Mouse (Mus musculus): ENCODE measurements around the gene Pyroxd1.

DNA sequence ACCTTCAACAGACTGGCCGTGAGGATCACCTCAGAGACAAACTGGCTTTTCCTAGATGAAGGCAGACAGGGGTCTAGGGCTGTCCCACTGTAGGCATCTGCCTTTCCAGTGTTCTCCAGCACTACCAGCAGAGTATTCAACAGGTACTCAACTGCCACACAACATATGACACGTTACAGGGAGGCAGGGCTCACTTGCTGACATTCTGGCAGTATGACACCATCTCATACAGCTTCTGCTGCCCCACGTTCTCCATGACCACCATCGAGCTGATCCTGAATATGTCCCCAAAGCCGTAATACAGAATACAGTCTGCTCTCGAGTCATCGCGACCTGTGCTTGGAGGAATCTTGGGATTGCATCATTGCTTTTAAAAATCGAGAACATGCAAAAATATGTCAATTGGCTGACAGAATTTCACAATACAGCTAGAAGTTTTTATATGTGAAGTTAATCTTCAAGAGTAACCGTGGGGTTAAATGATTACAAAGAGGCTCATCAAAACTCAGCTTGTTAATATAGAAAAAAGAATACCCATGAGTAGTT, 21.1 kb downstream of the Pyroxd1 start:
- TF ChIP-seq CTCF (IDR thresholded peaks at IDR 0.05; ENCODE audit: extremely low read depth, insufficient read depth, insufficient read length, insufficient replicate concordance) (no peak), POLR2A (IDR thresholded peaks at IDR 0.05; ENCODE audit: low read depth, low read length) (no peak)
